Mouse (Mus musculus) G1E (cell line): Measurements from ENCODE around the gene Gzma. TPM values are rescaled to one million over a fixed set of nuclear protein-coding genes. Genes with fewer than 3 reads are reported as not detected.

ENCODE experiments used
- ATAC-seq: 2 replicates; pipeline ENCODE4 v1.8.0; 2016; ENCODE audit warnings: mild to moderate bottlenecking; ENCODE audit not compliant: insufficient number of reproducible peaks, poor library complexity, low FRiP score, severe bottlenecking; ENCODE audit errors: extremely low read depth
- DNase-seq: peaks from one replicate; pipeline ENCODE4 v3.0.0; 2012; ENCODE audit warnings: low spot score
- H3K27me3 ChIP-seq: 2 replicates; pipeline ENCODE4 v1.6.1; 2012; ENCODE audit warnings: mild to moderate bottlenecking, low read length, inconsistent platforms; ENCODE audit not compliant: insufficient read depth
- H3K36me3 ChIP-seq: replicated peaks from 2 replicates; pipeline ENCODE3; 2012; ENCODE audit warnings: mild to moderate bottlenecking, inconsistent platforms
- H3K4me1 ChIP-seq: 2 replicates; pipeline ENCODE4 v1.6.1; 2012; ENCODE audit warnings: low read depth, low read length, inconsistent platforms, mixed read lengths; ENCODE audit not compliant: insufficient read depth
- H3K4me3 ChIP-seq: 2 replicates; pipeline ENCODE4 v1.5.1; 2012; ENCODE audit warnings: low read depth, mild to moderate bottlenecking, inconsistent platforms, low read length, moderate library complexity, mixed read lengths
- H3K9me3 ChIP-seq: replicated peaks from 2 replicates; pipeline ENCODE4 v1.6.1; 2012; ENCODE audit warnings: inconsistent platforms
- CTCF ChIP-seq: IDR thresholded peaks from 2 replicates; pipeline ENCODE4 v1.5.1; 2012; ENCODE audit warnings: low read depth, low read length, inconsistent platforms, mixed read lengths
- GATA1 ChIP-seq: IDR thresholded peaks from 2 replicates; pipeline ENCODE4 v1.6.1; 2012; ENCODE audit warnings: borderline replicate concordance, low read length, inconsistent platforms, mixed read lengths
- GATA2 ChIP-seq: IDR thresholded peaks from 2 replicates; pipeline ENCODE4 v1.6.1; 2012; ENCODE audit warnings: low read depth, low read length, inconsistent platforms, borderline replicate concordance
- POLR2AphosphoS5 ChIP-seq: IDR thresholded peaks from 2 replicates; pipeline ENCODE4 v1.6.1; 2012; ENCODE audit warnings: low read depth, low read length, inconsistent platforms; ENCODE audit not compliant: insufficient replicate concordance
- TAL1 ChIP-seq: conservative IDR thresholded peaks from 2 replicates; pipeline ENCODE4 v1.6.1; 2012; ENCODE audit warnings: low read depth, low read length, inconsistent platforms, mixed read lengths
- polyA plus RNA-seq: library from polyadenylated mRNA; stranded (reverse); fragments of >175 nt; gene quantifications from 2 replicates; pipeline ENCODE4 v1.2.3, GENCODE M21; 2012
- total RNA-seq, 2 experiments: library from RNA; stranded (forward) in 1 of 2; stranded (reverse) in 1 of 2; fragments of 200-1000 nt in 1 of 2; fragments of >200 nt in 1 of 2; fragmentation: Nextera tagmentation in 1 of 2; gene quantifications; 2 replicates each; pipeline ENCODE4 v1.2.3; 2014 to 2017

Gzma gene
- total and polyA plus RNA-seq, 3 experiments = not detected

DNA sequence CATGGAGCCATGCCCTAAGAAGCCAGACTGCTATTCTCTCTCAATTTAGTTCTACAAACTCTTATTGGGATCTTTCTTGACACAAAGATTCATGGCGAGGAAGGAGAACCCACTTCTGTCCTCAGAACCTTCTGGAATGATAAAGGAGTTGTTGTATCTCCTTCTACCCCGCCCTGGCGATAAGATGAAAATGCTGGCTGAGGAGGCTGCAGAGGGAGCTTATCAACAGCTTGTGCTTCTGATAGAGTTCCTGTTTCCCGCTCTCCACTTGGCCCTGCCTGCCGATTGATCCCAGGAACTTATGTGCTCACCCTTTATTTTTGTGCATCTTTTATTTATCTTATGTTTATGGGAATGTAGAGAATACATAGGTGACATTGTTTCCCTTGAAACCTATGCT is 16.0 kb downstream of the Gzma start:
- H3K9me3 ChIP-seq = no peaks in the 10 kb centered on the region
- H3K36me3 ChIP-seq = no peaks in the 10 kb centered on the region
- ATAC-seq (no peak), DNase-seq (no peak)
- no peak overlapping the region for H3K4me3 ChIP-seq
- H3K4me1 ChIP-seq = no peaks in the 10 kb centered on the region
- peaks cover 8% of the 10 kb centered on the region for H3K27me3 ChIP-seq
- TF ChIP-seq POLR2AphosphoS5 (no peak), CTCF (no peak), TAL1 (no peak), GATA2 (no peak), GATA1 (no peak)

DNA sequence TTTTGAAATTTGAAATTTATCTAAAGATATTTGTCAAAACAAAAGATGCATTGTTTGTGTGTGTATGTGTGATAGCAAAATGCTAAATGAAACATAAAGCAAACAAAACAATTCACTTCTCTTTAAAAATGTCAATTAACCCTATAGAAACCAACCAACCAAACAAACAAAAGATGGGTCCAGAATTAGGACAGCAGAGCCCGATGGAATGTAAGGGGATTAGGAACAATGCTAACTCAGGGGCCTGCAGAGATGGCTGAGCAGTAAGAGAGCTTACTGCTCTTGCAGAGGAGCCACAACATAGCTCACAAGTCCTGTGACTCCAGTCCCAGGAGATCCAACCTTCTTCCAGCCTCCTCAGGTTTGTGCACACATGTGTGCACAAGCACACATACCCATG is 18.7 kb downstream of the Gzma start:
- Histone ChIP-seq H3K4me1 (no peaks in the 10 kb centered on the region), H3K27me3 (peaks cover 12% of the 10 kb centered on the region; the same call in 1 of the 2 replicates), H3K9me3 (no peaks in the 10 kb centered on the region), H3K36me3 (no peaks in the 10 kb centered on the region), H3K4me3 (no peak overlapping the region)
- TF ChIP-seq GATA2 (no peak), TAL1 (no peak), POLR2AphosphoS5 (no peak), GATA1 (no peak), CTCF (no peak)
- DNase-seq = no peak
- ATAC-seq = no peak

DNA sequence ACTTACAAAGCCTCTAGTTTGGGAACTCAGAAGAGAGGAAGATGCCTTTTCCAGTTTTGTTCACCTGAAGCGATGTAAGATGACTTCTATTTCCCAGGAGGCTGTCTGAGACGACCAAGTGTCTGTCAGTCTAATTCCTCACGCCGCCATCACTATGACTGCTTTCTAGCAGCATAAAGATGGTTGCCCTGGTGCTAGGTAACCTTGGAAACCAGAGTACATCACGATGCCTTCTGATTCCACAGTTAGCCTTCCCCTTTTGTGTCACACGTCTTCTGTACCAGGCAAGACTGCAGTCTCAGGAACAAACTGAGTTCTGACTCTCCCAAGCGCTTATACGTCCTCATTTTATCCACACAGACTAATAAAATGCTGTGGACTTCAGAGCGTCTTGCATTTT is 21.8 kb downstream of the Gzma start:
- no peak for TF ChIP-seq GATA1
- no peak for TF ChIP-seq CTCF
- TF ChIP-seq TAL1 = no peak
- TF ChIP-seq GATA2 = no peak
- TF ChIP-seq POLR2AphosphoS5 = no peak
- ATAC-seq (no peak), DNase-seq (no peak)
- H3K4me3 ChIP-seq = no peak overlapping the region
- H3K4me1 ChIP-seq = no peaks in the 10 kb centered on the region
- H3K9me3 ChIP-seq = no peaks in the 10 kb centered on the region
- H3K36me3 ChIP-seq = no peaks in the 10 kb centered on the region
- H3K27me3 ChIP-seq = peaks cover 13% of the 10 kb centered on the region

DNA sequence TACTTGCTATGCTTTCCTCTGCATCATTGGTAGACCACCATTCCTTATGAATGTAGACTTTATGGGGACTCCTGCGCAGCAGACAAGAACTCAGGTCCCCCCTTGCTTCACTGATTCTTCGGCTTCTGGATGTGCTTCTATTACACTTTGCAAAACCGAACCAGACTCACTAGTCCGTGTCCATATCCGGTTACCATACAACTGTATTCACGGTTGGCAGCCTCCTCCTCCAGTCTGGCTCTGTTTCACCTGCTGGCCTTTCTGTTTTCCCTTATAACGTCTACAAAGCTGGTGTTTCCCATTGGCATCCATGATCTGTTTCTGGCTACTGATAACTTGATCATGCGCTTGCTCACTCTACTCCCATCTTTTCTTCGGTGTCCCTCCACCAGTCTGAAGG is 36.2 kb downstream of the Gzma start:
- no peak for TF ChIP-seq TAL1
- no peak for TF ChIP-seq GATA1
- TF ChIP-seq CTCF = no peak
- TF ChIP-seq GATA2 = no peak
- TF ChIP-seq POLR2AphosphoS5 = no peak
- Histone ChIP-seq H3K36me3 (no peaks in the 10 kb centered on the region), H3K27me3 (peaks cover 7% of the 10 kb centered on the region; the same call in 1 of the 2 replicates), H3K9me3 (no peaks in the 10 kb centered on the region), H3K4me3 (no peak overlapping the region), H3K4me1 (no peaks in the 10 kb centered on the region)
- ATAC-seq = no peak
- no peak for DNase-seq

DNA sequence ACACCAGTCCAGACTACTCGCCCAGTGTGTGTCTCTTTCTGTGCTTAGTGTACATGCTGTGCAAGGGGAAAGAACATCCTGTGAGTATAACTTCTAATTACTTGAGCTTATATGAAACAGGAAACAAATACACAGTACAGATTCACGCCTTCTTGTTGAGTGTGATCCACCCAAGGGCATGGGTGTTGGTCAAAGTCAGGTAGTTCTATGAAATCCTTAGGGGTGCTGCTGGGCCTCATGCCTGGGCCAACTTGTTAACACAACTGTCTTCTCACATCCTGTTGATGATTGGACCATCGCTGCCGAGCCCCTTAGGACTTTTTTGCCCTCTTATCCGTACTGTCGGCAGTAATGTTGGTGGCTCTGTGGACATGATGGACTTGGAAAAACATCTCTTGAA is 39.0 kb downstream of the Gzma start:
- H3K9me3 ChIP-seq = peaks cover 1% of the 10 kb centered on the region
- no peak for TF ChIP-seq GATA2
- TF ChIP-seq POLR2AphosphoS5 = no peak
- TF ChIP-seq GATA1 = no peak
- TF ChIP-seq CTCF = no peak
- no peak for TF ChIP-seq TAL1
- H3K4me3 ChIP-seq = no peak overlapping the region
- ATAC-seq (no peak), DNase-seq (no peak)
- peaks cover 10% of the 10 kb centered on the region for H3K27me3 ChIP-seq
- H3K36me3 ChIP-seq = no peaks in the 10 kb centered on the region
- H3K4me1 ChIP-seq = no peaks in the 10 kb centered on the region

DNA sequence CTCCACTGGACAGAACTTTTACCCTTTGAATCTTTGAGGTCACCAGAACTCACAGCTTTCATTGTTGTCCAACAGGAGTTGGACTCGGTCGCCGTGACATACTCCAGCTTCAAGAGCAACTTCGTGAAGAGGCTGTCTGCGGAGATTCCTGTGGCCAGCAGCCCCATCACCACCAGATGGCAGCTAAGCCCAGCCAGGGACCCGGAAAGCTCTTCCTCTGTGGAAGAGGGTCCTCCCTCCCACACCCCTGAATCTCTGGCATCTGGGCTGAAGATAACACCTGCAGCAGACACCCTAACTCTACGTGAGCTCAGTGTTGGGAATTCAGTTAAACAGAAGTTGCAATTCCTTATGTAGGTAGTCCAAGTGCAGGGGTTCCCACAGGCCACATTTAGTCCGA is 45.0 kb downstream of the Gzma start:
- TF ChIP-seq POLR2AphosphoS5 (no peak), GATA1 (no peak), TAL1 (no peak), CTCF (no peak), GATA2 (no peak)
- Histone ChIP-seq H3K9me3 (peaks cover 4% of the 10 kb centered on the region), H3K4me3 (no peak overlapping the region), H3K4me1 (no peaks in the 10 kb centered on the region), H3K27me3 (peaks cover 13% of the 10 kb centered on the region), H3K36me3 (no peaks in the 10 kb centered on the region)
- no peak for DNase-seq
- no peak for ATAC-seq
